Mouse (Mus musculus) forebrain, embryonic 10.5 days (tissue): ENCODE data around the gene Zfp512b. TPM values are rescaled to one million over a fixed set of nuclear protein-coding genes. Genes with fewer than 3 reads are reported as not detected.
A peak's percentile ranks its signal among the peaks of the same experiment; 100 is the strongest.

Experiments used
- DNase-seq: peaks from one replicate; pipeline ENCODE4 v3.0.0-alpha.2; 2017; ENCODE audit warnings: low spot score; ENCODE audit errors: extremely low spot score
- H3K27ac ChIP-seq: fragments of 300-500 bp; sonication (generic); 2 replicates; pipeline ENCODE4 v1.5.1; 2016; ENCODE audit warnings: mild to moderate bottlenecking
- H3K27me3 ChIP-seq: fragments of 300-500 bp; sonication (generic); 2 replicates; pipeline ENCODE4 v1.6.1; 2016; ENCODE audit warnings: mild to moderate bottlenecking; ENCODE audit not compliant: poor library complexity, severe bottlenecking
- H3K36me3 ChIP-seq: fragments of 300-500 bp; sonication (generic); replicated peaks from 2 replicates; pipeline ENCODE4 v1.6.1; 2016; ENCODE audit warnings: mild to moderate bottlenecking, moderate library complexity
- H3K4me1 ChIP-seq: fragments of 300-500 bp; sonication (generic); 2 replicates; pipeline ENCODE4 v1.6.1; 2016
- H3K4me3 ChIP-seq: fragments of 300-500 bp; sonication (generic); 2 replicates; pipeline ENCODE4 v1.5.1; 2016; ENCODE audit warnings: mild to moderate bottlenecking, moderate library complexity
- H3K9me3 ChIP-seq: fragments of 300-500 bp; sonication (generic); 2 replicates; pipeline ENCODE4 v1.6.1; 2016; ENCODE audit warnings: mild to moderate bottlenecking, moderate library complexity
- WGBS: fragments of 180-500 bp; shearing (Covaris S2); methylation state at CpG from one replicate; pipeline ENCODE4 v1.1.7; 2016; 5-methylcytosine and 5-hydroxymethylcytosine counted together
- polyA plus RNA-seq: library from polyadenylated mRNA; unstranded; fragments of >200 nt; fragmentation: Nextera tagmentation; extraction: Ambion mirVana; gene quantifications from 2 replicates; pipeline ENCODE4 v1.2.1, GENCODE M21; 2016

Gene Zfp512b
- polyA plus RNA-seq, 1 experiment from 2014 or later: 42.2 TPM

GRCm38 (mm10) chr2:181577126-181577525, 15.5 kb downstream of the Zfp512b start:
- WGBS: 83% methylated on average over 2 of the region's 2 CpGs
- DNase-seq: no peak

GRCm38 (mm10) chr2:181576613-181577012, 16.0 kb downstream of the Zfp512b start:
- no peak for DNase-seq
- H3K4me1 ChIP-seq: peaks cover 22% of the 10 kb centered on the region
- no peak overlapping the region for H3K4me3 ChIP-seq
- peaks cover 17% of the 10 kb centered on the region for H3K36me3 ChIP-seq
- WGBS: 92% methylated on average over 2 of the region's 2 CpGs
- no peak overlapping the region for H3K27ac ChIP-seq
- no peaks in the 10 kb centered on the region for H3K27me3 ChIP-seq
- H3K9me3 ChIP-seq: no peaks in the 10 kb centered on the region

More at GRCm38 (mm10) chr2:181577126-181577525, 15.5 kb downstream of the Zfp512b start:
- no peaks in the 10 kb centered on the region for H3K27me3 ChIP-seq
- no peak overlapping the region for H3K4me3 ChIP-seq
- H3K27ac ChIP-seq: no peak overlapping the region
- H3K36me3 ChIP-seq: peaks cover 17% of the 10 kb centered on the region
- H3K4me1 ChIP-seq: peaks cover 27% of the 10 kb centered on the region
- no peaks in the 10 kb centered on the region for H3K9me3 ChIP-seq

GRCm38 (mm10) chr2:181574921-181575545, 17.6 kb downstream of the Zfp512b start:
- WGBS: 92% methylated on average over 7 of the region's 7 CpGs
- Histone ChIP-seq H3K9me3 (no peaks in the 10 kb centered on the region), H3K4me1 (peaks cover 9% of the 10 kb centered on the region), H3K27me3 (no peaks in the 10 kb centered on the region), H3K36me3 (peaks cover 17% of the 10 kb centered on the region), H3K27ac (no peak overlapping the region), H3K4me3 (no peak overlapping the region)
- DNase-seq: no peak

GRCm38 (mm10) chr2:181573961-181574360, 18.6 kb downstream of the Zfp512b start:
- no peak overlapping the region for H3K4me3 ChIP-seq
- 94% methylated on average over 9 of the region's 9 CpGs for WGBS
- no peaks in the 10 kb centered on the region for H3K9me3 ChIP-seq
- peaks cover 17% of the 10 kb centered on the region for H3K36me3 ChIP-seq
- H3K27me3 ChIP-seq: no peaks in the 10 kb centered on the region
- peaks cover 4% of the 10 kb centered on the region; the same call in 1 of the 2 replicates for H3K4me1 ChIP-seq
- no peak overlapping the region for H3K27ac ChIP-seq
- DNase-seq: no peak

GRCm38 (mm10) chr2:181572921-181573920, 19.4 kb downstream of the Zfp512b start:
- Histone ChIP-seq H3K36me3 (peaks cover 17% of the 10 kb centered on the region), H3K27me3 (no peaks in the 10 kb centered on the region), H3K9me3 (no peaks in the 10 kb centered on the region), H3K4me1 (peaks cover 3% of the 10 kb centered on the region; the same call in 1 of the 2 replicates), H3K4me3 (no peak overlapping the region), H3K27ac (no peak overlapping the region)
- WGBS: 93% methylated on average over 15 of the region's 15 CpGs
- DNase-seq: no peak

GRCm38 (mm10) chr2:181571941-181572670, 20.5 kb downstream of the Zfp512b start:
- H3K4me3 ChIP-seq: no peak overlapping the region
- no peak overlapping the region for H3K27ac ChIP-seq
- no peak for DNase-seq
- peaks cover 3% of the 10 kb centered on the region; the same call in 1 of the 2 replicates for H3K4me1 ChIP-seq
- H3K27me3 ChIP-seq: no peaks in the 10 kb centered on the region
- H3K36me3 ChIP-seq: peaks cover 17% of the 10 kb centered on the region
- 93% methylated on average over 11 of the region's 11 CpGs for WGBS
- no peaks in the 10 kb centered on the region for H3K9me3 ChIP-seq

GRCm38 (mm10) chr2:181570921-181571595, 21.5 kb downstream of the Zfp512b start:
- DNase-seq: no peak
- WGBS: 73% methylated on average over 6 of the region's 6 CpGs
- peaks cover 17% of the 10 kb centered on the region for H3K36me3 ChIP-seq
- no peak overlapping the region for H3K27ac ChIP-seq
- peaks cover 3% of the 10 kb centered on the region; the same call in 1 of the 2 replicates for H3K4me1 ChIP-seq
- no peak overlapping the region for H3K4me3 ChIP-seq
- no peaks in the 10 kb centered on the region for H3K27me3 ChIP-seq
- H3K9me3 ChIP-seq: no peaks in the 10 kb centered on the region

- H3K9me3 ChIP-seq: no peaks in the 10 kb centered on the region
- no peak overlapping the region for H3K27ac ChIP-seq
- H3K27me3 ChIP-seq: no peaks in the 10 kb centered on the region
- H3K36me3 ChIP-seq: peaks cover 17% of the 10 kb centered on the region
- no peak for DNase-seq
- WGBS: 88% methylated on average over 8 of the region's 8 CpGs
- no peak overlapping the region for H3K4me3 ChIP-seq
- peaks cover 3% of the 10 kb centered on the region; the same call in 1 of the 2 replicates for H3K4me1 ChIP-seq
These were observed 22.2 kb downstream of the Zfp512b start for GRCm38 (mm10) chr2:181570375-181570774.

GRCm38 (mm10) chr2:181569856-181570255, 22.7 kb downstream of the Zfp512b start:
- no peak overlapping the region for H3K4me3 ChIP-seq
- H3K27me3 ChIP-seq: no peaks in the 10 kb centered on the region
- H3K9me3 ChIP-seq: no peaks in the 10 kb centered on the region
- DNase-seq: no peak
- H3K36me3 ChIP-seq: peaks cover 17% of the 10 kb centered on the region
- H3K27ac ChIP-seq: no peak overlapping the region
- 92% methylated on average over 10 of the region's 10 CpGs for WGBS
- peaks cover 3% of the 10 kb centered on the region; the same call in 1 of the 2 replicates for H3K4me1 ChIP-seq

- H3K4me3 ChIP-seq: no peak overlapping the region
- peaks cover 3% of the 10 kb centered on the region; the same call in 1 of the 2 replicates for H3K4me1 ChIP-seq
- H3K27me3 ChIP-seq: no peaks in the 10 kb centered on the region
- no peaks in the 10 kb centered on the region for H3K9me3 ChIP-seq
- 84% methylated on average over 7 of the region's 7 CpGs for WGBS
- H3K36me3 ChIP-seq: peaks cover 7% of the 10 kb centered on the region
- no peak overlapping the region for H3K27ac ChIP-seq
- peak; percentile 37 for DNase-seq
These were observed 24.2 kb downstream of the Zfp512b start for GRCm38 (mm10) chr2:181568272-181569008.

- no peaks in the 10 kb centered on the region for H3K9me3 ChIP-seq
- WGBS: 85% methylated on average over 3 of the region's 3 CpGs
- H3K36me3 ChIP-seq: no peaks in the 10 kb centered on the region; the same call in 1 of the 2 replicates
- DNase-seq: no peak
- H3K4me1 ChIP-seq: peaks cover 3% of the 10 kb centered on the region; the same call in 1 of the 2 replicates
- H3K27ac ChIP-seq: no peak overlapping the region
- no peaks in the 10 kb centered on the region for H3K27me3 ChIP-seq
- H3K4me3 ChIP-seq: no peak overlapping the region
These were observed 25.3 kb downstream of the Zfp512b start for GRCm38 (mm10) chr2:181567338-181567737.
